Mouse (Mus musculus): ENCODE measurements around the gene Sf3a3.
"Not testable (repeated sequence)": the region's sequence is repeated elsewhere in the genome, so short reads cannot be mapped to it uniquely, and the experiment has no call there.

The Sf3a3 gene

GRCm38 (mm10) chr4:124700248-124700971, 14.2 kb upstream of the Sf3a3 start, which contains the start of gene Fhl3:
Gene Fhl3, plus strand, starts transcription at chr4:124700701.
- DNase-seq (ENCODE audit: low spot score in 2 of 2), result peak; percentile 45 to 47

- no peak for DNase-seq (ENCODE audit: low spot score in 2 of 2)
Observed at GRCm38 (mm10) chr4:124701052-124701845, 13.3 kb upstream of the Sf3a3 start.

GRCm38 (mm10) chr4:124701916-124702315, 12.7 kb upstream of the Sf3a3 start:
- no peak for DNase-seq (ENCODE audit: low spot score in 2 of 2)

- no peak for DNase-seq (ENCODE audit: low spot score in 2 of 2)
Observed at GRCm38 (mm10) chr4:124703406-124703805, 11.2 kb upstream of the Sf3a3 start.

- no peak for DNase-seq (ENCODE audit: low spot score in 2 of 2)
Observed at GRCm38 (mm10) chr4:124703881-124704796, 10.4 kb upstream of the Sf3a3 start.

GRCm38 (mm10) chr4:124704797-124705474, 9.6 kb upstream of the Sf3a3 start:
- no peak for DNase-seq (ENCODE audit: low spot score in 2 of 2)

GRCm38 (mm10) chr4:124705661-124706269, 8.8 kb upstream of the Sf3a3 start:
- DNase-seq (ENCODE audit: low spot score in 2 of 2), result no peak

- DNase-seq (ENCODE audit: low spot score in 2 of 2), result not testable (repeated sequence)
Observed at GRCm38 (mm10) chr4:124707381-124708199, 7.0 kb upstream of the Sf3a3 start.

GRCm38 (mm10) chr4:124708200-124708517, 6.4 kb upstream of the Sf3a3 start:
- not testable (repeated sequence) for DNase-seq (ENCODE audit: low spot score in 2 of 2)

- peak; percentile 51 to 61 for DNase-seq (ENCODE audit: low spot score in 2 of 2)
Observed at GRCm38 (mm10) chr4:124708518-124709477, 5.8 kb upstream of the Sf3a3 start.

GRCm38 (mm10) chr4:124709961-124710446, 4.6 kb upstream of the Sf3a3 start:
- no peak for DNase-seq (ENCODE audit: low spot score in 2 of 2)

- DNase-seq (ENCODE audit: low spot score in 2 of 2), result peak in 1 of 2 experiments; percentile 38
Observed at GRCm38 (mm10) chr4:124710776-124711291, 3.7 kb upstream of the Sf3a3 start.

GRCm38 (mm10) chr4:124712618-124713017, 2.0 kb upstream of the Sf3a3 start:
- no peak for DNase-seq (ENCODE audit: low spot score in 2 of 2)

- not testable (repeated sequence) for DNase-seq (ENCODE audit: low spot score in 2 of 2)
Observed at GRCm38 (mm10) chr4:124713850-124714249, 726 bp upstream of the Sf3a3 start.

- no peak for DNase-seq (ENCODE audit: low spot score in 2 of 2)
Observed at GRCm38 (mm10) chr4:124719101-124719500, 4.5 kb downstream of the Sf3a3 start.

- no peak for DNase-seq (ENCODE audit: low spot score in 2 of 2)
Observed at GRCm38 (mm10) chr4:124726121-124726520, 11.5 kb downstream of the Sf3a3 start.

GRCm38 (mm10) chr4:124736952-124737351, 22.4 kb downstream of the Sf3a3 start:
- DNase-seq (ENCODE audit: low spot score in 2 of 2), result no peak

GRCm38 (mm10) chr4:124737486-124737885, 22.9 kb downstream of the Sf3a3 start:
- DNase-seq (ENCODE audit: low spot score in 2 of 2), result no peak

Data from spleen, postnatal 14 days (tissue).